Mouse (Mus musculus) lung, postnatal 25 days (tissue): ENCODE data around the gene Patj.

ENCODE experiments used
- DNase-seq: peaks from one replicate; pipeline ENCODE4 v3.0.0; 2022; ENCODE audit warnings: low spot score

Patj gene

DNA sequence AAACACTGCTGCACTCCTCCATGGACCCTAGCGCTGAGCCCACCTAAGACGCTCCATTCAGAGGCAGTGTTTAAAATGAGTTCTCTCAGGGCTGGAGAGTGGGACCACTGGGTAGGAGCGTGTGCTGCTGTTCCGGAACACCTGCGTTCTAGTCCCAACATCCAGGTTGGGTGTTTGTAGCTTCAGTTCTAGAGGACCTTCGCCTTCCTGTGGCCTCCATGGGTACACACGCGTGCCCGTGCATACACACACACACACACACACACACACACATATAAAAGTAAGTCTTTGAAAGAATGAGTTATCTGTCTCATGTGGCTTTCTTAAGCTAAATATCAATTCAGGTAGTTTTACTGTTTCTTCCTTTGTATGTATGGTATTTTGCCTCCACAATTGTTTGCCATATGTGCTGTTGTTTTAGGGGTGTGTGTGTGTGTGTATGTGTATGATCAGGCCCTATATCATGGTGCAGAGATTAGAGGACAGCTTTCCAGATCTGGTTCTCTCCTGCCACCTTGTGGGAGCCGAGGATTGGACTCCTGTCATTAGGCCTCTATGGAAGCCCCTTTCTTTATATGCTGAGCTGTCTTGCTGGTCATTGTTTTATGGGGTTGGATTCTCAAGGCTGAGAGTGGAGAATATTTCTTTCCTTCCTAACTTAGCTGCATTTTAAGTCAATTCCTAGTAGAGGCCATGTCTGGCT, 49.0 kb downstream of the Patj start:
- DNase-seq = peak; percentile 29

DNA sequence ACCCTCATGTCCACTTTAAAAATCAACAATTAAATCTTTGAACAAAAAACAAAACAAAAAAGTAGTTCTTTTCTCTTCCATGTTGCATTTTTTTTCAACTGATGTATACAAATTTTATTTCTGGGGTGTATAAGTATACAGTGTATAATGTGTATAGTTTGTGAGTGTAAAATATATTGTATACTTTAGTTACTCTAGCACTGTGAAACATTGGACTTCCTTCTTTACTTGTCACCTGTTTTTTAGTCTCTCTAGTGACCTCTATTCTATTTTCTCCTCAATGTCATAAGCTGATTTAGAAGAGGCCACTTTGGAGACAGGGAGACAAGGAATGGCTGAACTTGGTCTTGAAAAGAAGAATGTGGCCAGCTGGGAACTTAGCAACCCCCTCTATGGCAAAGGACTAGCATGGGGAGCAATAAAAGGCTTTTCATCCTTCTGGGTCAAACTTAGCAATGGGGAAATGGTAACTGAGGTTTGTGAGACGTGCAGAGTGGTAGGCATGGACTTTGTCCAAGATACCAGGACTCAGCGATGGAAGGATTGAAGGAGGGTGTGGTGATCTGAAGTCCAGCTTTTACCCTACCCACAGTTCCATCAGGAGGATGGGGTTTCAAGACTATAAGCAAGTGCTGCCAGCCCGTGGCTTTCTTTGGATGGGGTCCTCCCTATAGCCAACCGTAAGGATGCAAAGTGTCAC, 54.1 kb downstream of the Patj start:
- no peak for DNase-seq

DNA sequence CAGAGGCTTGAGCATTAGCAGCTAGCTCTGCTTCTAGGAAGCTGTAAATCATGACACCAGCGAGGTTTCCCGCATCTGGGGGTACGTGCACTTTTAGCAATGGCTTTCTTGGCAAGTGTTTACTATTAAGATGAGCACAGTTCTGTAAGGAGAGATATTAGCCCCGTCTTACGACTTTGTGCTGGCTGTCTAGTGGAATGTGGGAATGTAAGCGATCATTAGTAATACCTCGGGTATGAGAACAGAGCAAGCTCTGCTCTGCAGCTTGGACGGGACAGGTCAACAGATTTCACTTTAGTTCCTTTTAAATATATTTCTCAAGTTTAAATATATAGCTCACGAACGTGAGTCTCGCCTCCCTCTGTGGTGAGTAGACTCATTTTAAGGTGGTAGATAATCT, 54.7 kb downstream of the Patj start:
- DNase-seq = no peak

DNA sequence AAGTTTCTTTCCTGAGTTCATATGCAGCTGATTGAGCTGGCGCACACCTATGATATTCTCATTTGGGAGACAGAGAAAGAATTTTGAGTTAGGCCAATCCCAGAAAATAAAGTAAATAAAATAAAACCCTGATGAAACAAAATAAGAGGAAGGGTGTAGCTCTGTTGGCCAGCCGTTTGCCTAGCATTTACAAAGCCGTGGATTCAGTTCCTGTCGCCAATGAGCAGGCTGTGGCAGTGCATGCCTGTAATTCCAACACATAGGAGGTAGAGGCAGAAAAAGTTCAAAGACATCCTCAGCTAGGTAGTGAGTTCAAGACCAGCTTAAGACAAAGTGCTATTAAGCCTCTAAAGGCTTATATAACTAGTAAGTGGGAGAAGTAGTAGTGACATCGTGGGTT, 55.2 kb downstream of the Patj start:
- DNase-seq = no peak

DNA sequence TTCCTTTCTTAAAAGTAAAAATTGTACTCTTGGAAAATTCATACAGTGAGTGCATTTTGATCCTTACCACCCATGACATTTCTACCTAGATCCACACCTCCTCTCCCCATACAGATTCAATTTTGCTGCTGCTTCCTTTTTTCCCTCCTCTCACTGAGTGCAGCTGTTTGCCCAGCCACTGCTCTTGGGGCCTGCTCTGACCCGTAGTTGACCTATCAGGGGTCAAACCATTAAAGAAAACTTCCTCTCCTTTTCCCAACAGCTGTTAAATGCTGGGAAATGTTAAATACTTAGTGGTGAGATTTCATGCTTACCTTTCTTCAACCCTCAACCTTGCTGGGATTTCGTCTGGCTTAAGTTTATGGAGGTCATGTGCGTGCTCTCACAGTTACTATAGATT, 55.7 kb downstream of the Patj start:
- no peak for DNase-seq

DNA sequence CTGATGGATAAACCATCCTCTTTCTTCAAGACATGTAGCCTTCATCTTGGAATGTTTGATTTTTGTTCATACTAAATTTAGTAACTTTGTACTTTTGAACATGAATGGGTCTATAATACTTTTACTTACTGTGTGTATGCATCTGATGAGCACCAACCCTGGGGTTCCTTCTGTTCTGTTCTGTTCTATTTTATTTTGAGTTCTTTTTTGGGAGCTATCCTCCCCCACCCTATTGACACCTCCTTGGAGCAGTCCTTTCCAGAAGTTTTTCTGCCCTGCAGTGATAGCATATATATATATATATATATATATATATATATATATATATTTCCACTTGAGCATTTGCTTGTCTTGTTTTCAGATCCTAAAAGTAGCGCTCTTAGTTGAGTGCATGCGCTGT, 57.1 kb downstream of the Patj start:
- no peak for DNase-seq

DNA sequence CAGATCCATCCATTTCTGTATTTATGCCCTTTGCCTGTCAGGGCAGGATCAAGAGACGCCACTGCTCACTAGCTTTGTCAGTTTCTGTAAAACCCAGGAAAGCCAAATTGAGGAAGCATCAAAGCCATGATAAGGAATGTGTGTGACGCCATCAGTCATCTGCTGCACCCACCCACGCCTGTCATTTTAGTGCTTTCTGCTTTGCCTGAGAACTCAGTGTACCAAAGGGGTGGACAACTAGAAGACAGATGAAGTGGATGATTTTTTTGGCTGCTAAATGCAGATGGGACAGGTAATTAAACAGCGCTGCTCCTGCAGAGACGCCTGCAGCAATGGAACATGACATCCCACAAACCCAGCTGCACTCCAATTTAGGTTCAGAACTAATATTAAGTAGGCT, 57.6 kb downstream of the Patj start:
- no peak for DNase-seq

DNA sequence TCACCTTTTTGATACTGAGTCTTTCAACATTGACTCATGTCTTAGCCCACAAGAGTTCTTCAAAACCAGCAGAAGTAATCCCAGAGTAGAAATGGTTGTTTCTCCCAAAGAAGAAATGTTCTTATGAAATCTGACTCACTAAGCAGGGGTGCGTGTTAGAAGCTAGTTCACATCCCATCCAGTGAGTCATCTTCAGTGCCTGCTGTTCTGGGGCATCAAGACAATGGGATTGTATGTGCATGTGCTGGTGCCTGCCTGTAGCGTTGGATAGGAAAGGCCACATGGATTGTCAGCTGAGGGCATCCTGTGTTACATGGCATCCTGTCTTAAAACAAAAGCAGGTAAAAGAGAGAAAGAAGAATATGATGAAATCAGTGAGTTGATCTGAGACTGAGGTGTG, 59.8 kb downstream of the Patj start:
- no peak for DNase-seq

DNA sequence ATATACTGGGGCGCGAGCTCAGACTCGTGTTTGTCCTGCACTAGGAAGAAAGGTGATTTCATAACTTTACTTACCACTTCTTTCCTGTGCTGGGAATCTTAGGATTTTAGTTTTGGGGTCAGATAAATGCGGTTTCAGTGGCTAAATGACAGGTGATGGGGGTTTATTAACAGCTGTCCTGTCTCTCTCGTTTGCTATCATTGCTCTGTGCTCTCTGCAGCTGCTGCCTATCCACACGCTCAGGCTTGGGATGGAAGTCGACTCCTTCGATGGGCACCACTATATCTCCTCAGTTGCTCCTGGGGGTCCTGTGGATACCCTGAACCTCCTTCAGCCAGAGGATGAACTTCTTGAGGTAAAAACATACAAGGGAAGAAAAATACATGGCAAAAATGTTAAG, 60.3 kb downstream of the Patj start:
- no peak for DNase-seq

DNA sequence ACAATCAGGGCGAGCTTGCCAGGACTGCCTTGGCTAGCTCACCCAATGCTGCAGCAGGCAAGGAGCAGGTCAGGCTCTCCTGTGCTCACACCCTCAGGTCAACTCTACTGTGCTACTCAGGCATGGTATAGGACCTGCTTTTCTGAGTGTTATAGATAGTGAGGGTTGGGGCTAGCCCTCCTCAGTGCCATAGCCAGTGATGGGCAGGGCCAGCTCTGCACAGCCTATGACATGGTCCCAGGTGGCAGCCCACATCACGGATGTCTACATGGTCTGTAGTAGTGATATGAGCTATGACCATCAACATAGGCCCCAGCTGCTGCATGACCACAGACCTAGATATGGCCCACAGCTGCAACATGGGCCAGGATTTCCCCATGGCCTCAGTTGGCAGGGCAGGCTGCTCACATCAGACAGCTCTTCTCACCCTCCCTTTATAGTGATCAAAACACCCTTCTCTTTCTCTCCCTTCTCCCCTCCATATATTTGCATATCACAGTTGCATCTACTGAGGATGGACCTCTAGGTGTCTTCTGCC, 66.3 kb downstream of the Patj start:
- DNase-seq = no peak

DNA sequence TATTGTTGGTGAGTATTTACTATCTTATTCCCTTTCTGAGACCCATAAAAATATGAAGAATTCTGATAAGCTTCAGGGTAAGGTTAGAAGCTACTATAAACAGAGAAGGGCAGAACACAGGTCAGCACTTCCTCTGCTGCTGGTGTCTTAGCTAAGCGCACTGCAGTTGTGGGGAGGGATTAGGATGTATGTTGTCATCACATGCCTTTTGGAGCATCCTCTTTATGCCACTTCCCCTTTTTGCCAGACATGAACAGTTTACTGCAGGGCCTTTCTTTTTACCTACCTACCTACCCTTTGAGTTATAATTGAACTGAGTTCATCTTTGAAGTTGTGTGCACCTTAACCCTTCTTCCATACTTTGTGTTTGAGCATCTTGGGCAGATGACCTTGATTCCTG, 69.9 kb downstream of the Patj start:
- no peak for DNase-seq

DNA sequence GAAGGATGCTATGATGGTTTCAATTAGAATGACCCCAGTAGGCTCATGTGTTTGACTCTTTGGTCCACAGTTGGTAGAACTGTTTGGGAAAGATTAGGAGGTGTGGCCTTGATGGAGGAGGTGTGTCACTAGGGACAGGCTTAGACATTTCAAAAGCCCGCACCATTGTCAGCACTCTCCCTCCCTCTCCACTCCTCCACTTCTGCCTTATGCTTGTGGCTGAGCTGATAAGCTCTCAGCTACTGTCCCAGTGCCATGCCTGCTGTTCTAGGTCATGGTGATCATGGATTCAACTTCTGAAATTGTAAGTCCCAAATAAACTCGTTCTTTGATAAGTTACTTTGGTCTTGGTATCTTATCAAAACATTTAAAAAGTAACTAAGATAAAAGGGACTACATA, 70.3 kb downstream of the Patj start:
- no peak for DNase-seq

DNA sequence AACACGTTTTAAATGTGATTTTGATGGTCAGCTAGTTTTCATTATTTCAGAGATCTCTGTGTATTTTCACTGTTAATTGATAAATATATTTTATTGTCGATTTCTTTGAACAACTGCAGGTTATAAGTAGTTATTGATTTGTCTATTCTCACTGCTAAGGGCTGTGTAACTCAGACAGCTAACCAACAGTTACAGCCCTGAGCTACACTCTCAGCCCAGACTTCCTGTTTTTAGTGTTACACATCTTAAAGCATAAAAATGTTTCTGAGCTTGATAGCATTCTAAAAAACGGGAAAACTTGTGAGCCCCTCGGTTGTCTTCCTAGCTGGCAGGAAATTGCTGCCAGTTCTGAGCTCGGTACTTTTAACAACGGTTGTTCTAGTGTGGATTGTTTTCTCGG, 75.8 kb downstream of the Patj start:
- DNase-seq = no peak

DNA sequence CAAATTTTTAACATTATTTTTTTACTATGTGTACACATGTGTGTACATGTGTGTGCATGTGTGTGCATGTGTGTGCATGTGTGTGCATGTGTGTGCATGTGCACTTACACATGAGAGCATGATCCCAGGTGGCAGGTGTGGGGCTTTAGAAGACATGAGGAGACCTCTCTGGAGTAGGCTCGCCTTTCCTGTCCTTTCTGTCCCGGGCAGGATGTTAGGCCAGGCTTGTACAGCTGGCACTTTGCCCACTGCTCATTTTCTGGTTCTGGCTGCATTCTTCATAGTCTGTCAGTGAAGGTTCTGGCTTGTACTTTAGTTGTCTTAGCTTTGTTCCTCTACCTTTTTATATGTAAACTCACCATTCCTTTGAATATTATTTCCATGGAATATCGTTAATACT, 77.9 kb downstream of the Patj start:
- DNase-seq = no peak

DNA sequence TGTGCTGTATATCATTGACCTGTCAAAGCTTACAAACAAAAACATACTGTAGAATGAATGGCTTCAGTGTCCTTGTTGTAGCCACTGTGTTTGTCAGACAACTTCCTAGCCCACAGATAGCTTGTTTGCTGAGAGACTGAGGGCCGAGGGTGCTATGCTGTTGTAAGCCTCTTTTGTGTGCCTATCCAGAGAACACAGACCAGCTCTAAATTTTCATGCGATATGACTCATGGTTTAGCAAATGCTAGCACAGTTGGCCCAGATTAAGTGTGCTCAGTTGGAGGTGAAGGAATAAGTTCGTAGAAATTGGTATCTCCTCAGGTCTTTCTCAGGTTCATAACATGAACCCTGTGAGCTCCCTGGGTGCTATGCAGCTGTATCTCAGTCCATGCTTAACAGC, 82.4 kb downstream of the Patj start:
- no peak for DNase-seq

DNA sequence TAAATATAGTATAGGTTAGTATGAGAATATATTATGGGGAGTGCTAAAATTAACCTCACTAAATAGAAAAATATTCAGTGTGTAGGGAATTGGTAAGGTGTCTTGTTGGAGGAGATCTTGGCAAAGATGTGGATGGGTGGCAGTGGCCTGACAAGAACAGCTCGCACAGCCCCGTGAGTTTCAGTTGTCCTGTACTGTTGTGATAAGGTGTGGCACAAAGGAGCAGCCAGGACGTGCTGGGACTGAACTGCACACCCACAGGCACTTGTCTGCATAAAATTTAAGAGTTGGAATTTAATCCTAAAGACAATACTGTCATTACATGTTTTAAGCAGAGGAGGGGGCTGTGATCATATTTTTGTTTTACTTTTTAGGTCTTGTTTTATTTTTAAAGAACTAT, 90.9 kb downstream of the Patj start:
- DNase-seq = no peak

DNA sequence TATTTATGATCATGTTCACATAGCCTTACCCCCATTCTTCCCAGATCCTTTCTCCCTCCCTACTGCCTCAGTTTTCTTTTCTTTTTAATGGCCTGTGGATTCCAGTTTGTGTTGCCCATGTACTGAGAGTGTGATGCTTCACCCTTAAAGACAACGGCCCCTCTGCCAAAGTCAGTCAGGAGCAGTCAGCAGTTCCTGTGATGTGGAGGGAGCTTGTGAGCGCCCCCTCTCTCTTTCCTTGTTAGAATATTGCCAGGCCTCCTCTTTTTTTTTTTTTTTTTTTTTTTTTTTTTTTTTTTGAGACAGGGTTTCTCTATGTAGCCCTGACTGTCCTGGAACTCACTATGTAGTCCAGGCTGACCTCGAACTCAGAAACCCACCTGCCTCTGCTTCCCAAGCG, 91.3 kb downstream of the Patj start:
- DNase-seq = no peak

DNA sequence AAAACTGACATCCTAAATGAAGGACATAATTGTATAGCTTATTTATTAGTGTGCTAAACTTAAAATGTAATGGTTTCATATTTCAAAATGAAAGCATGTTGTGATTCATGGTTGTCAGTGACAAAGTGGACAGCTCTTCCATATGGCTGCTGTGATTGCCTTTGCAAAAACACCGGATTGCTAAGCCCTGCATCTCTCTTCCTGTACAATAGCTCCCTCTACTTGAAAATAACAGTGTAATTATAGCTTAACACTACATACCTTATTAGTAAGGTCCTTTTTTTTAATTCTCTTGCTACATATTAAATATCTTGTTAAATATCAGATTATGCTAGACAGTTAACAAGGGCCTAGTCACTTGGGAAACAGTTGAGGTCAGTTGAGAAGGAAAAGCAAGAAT, 93.8 kb downstream of the Patj start:
- no peak for DNase-seq

DNA sequence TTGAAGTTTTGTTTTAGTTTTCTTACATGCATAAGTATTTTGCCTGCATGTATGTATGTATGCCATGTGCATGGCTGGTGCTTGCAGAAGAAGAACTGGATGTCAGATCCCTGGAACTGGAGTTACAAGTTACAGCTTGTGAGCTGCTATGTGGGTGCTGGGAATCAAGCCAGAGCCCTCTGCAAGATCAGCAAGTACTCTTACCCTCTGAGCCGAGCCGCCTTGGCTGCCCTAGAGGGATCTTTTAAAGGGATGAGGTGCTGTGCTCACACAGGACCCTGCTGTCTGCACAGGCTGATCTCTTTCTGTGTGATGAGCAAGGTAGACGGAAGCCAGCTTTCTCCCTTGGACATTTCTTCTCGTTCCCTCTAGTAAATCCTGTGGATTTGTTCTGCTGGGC, 102.8 kb downstream of the Patj start:
- no peak for DNase-seq

DNA sequence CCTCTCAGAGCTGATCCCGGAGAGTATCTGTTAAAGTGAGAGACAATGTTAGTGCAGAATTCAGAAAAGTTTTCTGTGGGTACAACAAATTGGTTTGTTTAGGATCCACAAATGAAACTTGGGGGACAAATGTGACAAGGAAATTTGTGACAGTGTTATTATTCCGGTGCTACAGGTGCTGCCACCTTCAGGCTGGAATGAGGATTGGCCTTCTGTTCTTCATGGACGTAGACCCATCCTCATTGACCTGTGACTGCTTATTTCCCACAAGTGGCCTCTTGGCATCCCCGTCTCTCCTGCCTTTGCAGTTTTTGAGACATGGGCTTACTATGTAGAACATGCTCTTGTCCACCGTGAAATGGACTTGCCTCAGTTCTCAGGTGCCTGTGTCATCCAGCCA, 104.6 kb downstream of the Patj start:
- DNase-seq = peak; percentile 16

DNA sequence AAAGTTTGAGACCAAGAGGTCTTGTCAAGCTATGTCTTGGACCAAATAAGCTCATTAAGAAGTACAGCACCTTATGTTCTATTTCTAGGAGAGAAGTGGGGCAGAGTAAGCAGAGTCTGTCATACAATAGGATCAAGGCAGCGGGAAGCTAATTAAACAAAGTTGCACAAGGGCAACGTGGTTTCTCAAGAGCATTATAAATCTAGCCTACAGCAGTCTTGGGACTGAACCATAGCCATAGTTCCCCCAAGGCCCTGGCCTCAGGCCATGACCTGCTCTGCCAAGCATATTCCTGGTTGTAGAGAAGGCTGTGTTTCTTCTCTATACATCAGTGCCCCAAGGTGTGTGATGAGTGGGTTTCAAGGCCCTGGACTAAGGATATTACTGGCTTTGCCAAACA, 105.3 kb downstream of the Patj start:
- peak; percentile 14 for DNase-seq

DNA sequence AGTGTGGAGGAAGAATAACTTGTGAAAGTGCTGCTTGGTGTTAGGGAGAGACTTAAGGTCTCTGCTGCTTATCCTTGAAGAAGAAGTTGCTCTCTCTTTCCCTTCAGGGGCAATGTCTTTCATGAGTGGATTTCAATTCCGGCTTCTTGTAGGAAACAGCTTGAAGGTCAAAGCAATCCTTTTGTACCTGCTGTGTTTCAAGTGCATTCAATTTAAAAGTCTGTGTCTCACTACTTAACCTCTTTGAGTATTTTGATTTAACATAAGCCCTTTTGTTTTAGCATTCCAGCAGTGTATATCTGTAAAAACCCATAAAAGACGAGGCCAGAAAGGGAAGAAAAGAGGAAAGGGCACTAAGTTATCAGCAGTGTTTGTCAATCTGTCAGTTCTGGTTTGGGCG, 109.2 kb downstream of the Patj start:
- no peak for DNase-seq

DNA sequence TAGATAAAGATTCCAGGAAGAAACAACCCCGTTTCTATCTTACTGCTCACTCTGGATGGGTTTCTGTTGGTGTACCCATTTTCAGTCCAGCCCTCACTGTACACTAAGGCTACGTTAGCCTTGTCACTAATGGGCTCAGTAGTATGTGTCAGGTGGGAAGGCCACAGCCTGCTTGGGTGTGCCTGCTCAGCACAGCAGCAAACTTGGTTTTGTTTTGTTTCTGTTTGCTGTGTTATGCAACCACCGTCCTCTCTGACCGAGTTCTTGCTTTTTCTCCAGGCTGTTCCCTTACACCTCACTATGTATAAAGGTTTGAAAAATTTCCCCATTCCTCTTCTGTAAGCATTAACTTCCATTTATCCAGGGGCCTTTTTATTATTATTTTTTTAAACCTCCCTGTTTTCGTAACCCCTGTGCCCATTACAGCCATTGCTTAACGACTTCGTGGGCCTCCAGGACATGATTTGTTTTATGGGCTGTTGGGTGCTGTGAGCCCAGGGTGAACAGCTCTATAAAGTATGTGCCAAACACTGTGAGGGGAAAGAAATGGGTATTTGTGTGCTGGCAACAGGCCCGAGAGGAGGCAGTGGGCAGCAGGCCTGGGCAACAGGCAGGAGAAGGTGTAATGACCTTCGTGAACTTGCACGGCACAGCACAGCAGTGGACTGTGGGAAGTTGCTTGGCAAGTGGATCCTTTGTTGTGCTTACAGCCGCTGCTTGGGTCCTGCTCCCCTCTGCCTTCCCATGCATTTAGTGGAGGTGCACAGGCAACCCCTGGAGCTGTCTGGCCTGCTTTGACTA, 113.1 kb downstream of the Patj start:
- DNase-seq = peak; percentile 65
